Mouse (Mus musculus): Measurements from ENCODE around the gene Panx1. TPM values are rescaled to one million over a fixed set of nuclear protein-coding genes. Genes with fewer than 3 reads are reported as not detected.

The Panx1 gene
- total RNA-seq (2014; fragmentation: Nextera tagmentation) (not detected in 2 replicates), total RNA-seq (2017) (0.06 and 0.49 TPM in 2 replicates), polyA plus RNA-seq (2012) (not detected in 2 replicates)

DNA sequence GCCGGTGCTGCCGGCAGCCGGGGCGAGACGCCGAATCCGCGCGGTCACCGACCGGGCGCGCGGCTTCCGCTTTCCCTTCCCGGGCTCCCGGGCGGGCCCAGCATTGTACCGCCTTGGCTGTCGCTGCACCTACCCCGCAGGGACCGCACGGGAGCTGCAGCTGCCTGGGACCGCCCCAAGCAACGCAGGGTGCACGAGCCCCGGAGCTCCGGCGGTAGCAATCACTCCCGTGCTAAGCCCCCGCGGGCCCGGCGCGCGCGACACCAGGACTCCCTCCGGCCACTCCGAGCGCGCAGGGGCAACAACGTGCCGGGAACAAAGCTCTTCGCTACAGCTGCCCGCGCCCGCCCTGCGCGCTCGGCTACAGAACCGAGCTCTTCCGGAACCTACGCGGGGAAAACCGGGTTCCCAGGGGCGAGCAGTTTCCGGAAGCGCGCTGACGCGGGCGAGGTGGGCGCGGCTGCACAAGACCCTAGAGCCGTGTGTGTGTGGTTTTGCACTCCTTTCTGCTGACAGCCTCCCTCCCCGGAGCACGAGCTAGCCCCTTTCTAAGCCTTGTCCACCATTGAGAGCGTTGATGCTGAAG lies at the start of gene Panx1:
Panx1 (minus strand) TSS at position 395 of the 586 bp plus-strand sequence.
- no peaks in the 10 kb centered on the region for H3K36me3 ChIP-seq (replicated peaks)
- DNase-seq (ENCODE audit: low spot score) (no peak), ATAC-seq (ENCODE audit: extremely low read depth, insufficient number of reproducible peaks, low FRiP score, poor library complexity, severe bottlenecking) (no peak)
- H3K4me3 ChIP-seq (ENCODE audit: low read depth, low read length), result no peak within 1 kb of the TSS
- no peak for TF ChIP-seq GATA2 (IDR thresholded peaks at IDR 0.05; ENCODE audit: borderline replicate concordance, low read depth, low read length)
- no peak for TF ChIP-seq TAL1 (conservative IDR thresholded peaks at IDR 0.05; ENCODE audit: low read depth, low read length)
- no peak for TF ChIP-seq POLR2AphosphoS5 (IDR thresholded peaks at IDR 0.05; ENCODE audit: insufficient replicate concordance, low read depth, low read length)
- no peak for TF ChIP-seq GATA1 (IDR thresholded peaks at IDR 0.05; ENCODE audit: borderline replicate concordance, low read length)
- no peak for TF ChIP-seq CTCF (IDR thresholded peaks at IDR 0.05; ENCODE audit: low read depth, low read length)
- H3K4me1 ChIP-seq (ENCODE audit: insufficient read depth, low read depth, low read length), result no peaks in the 10 kb centered on the region
- no peaks in the 10 kb centered on the region; the same call in 1 of the 2 replicates for H3K27me3 ChIP-seq (ENCODE audit: insufficient read depth, low read length)
- no peaks in the 10 kb centered on the region for H3K9me3 ChIP-seq (replicated peaks)

DNA sequence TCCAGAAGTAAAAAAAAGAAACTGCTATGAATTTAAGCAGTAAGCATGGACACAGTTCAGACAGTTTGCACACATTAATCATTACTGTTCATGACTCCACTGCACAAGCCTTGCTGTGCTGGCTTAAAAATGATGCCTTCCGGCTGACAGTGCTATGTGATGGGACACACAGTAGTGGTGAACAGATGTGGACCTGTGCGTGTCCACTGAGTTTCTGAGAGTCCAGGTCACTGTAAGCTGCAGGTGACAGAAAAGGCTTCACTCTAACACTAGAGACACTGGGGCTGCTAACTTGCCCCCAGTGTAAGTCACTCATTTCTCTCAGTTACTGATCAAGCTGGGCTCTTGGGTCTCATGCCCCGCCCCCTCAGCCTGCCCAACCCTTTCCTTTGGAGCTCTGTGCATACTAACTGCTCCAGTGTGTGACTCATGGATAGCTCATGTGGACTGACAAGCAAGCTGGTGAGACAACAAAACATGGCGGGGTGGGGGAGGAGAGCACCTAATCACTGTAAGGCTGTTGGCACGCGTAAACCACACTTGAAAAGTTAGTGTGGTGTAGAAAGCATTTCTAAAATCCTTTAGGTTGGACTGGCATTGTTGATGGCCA lies 23.5 kb upstream of the Panx1 start:
- Histone ChIP-seq H3K9me3 (replicated peaks) (no peaks in the 10 kb centered on the region), H3K4me1 (ENCODE audit: insufficient read depth, low read depth, low read length) (no peaks in the 10 kb centered on the region), H3K36me3 (replicated peaks) (no peaks in the 10 kb centered on the region), H3K4me3 (ENCODE audit: low read depth, low read length) (no peak overlapping the region), H3K27me3 (ENCODE audit: insufficient read depth, low read length) (no peaks in the 10 kb centered on the region; the same call in 1 of the 2 replicates)
- ATAC-seq (ENCODE audit: extremely low read depth, insufficient number of reproducible peaks, low FRiP score, poor library complexity, severe bottlenecking), result no peak
- DNase-seq (ENCODE audit: low spot score), result no peak
- TF ChIP-seq CTCF (IDR thresholded peaks at IDR 0.05; ENCODE audit: low read depth, low read length) (no peak), POLR2AphosphoS5 (IDR thresholded peaks at IDR 0.05; ENCODE audit: insufficient replicate concordance, low read depth, low read length) (no peak), GATA2 (IDR thresholded peaks at IDR 0.05; ENCODE audit: borderline replicate concordance, low read depth, low read length) (no peak)

DNA sequence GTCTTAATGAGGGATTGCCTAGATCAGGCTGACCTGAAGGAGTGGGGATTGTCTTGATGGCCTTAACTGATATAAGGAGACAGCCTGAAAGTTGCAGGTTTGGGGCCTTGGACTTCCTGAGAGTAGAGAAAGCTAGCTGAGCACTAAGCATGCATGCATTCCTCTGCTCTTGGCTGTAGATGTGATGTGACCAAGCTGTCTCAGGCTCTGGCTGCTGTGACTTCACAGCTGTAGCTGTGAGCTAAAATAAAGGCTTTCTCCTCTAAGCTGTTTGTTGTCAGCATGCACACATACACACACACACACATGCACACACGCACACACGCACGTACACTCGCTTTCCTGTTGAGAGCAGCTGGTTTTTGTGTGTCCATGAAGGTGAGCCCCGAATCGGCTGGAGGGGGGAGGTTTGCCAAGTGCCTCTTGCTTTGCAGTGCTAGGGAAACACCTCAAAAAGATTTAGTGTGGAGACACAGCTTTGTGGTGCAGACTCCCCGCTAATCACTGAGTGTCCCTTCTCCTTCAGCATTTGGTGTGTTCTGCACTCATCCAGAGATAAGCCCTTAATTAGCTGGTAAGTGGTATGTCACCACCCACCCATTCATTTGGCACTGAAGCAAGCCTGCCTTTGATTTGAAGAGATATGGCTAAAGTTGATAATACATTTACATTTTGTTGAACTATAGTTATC lies 22.9 kb upstream of the Panx1 start:
- no peak for ATAC-seq (ENCODE audit: extremely low read depth, insufficient number of reproducible peaks, low FRiP score, poor library complexity, severe bottlenecking)
- H3K27me3 ChIP-seq (ENCODE audit: insufficient read depth, low read length), result no peaks in the 10 kb centered on the region; the same call in 1 of the 2 replicates
- no peak for DNase-seq (ENCODE audit: low spot score)
- no peaks in the 10 kb centered on the region for H3K9me3 ChIP-seq (replicated peaks)
- H3K4me3 ChIP-seq (ENCODE audit: low read depth, low read length), result no peak overlapping the region
- no peaks in the 10 kb centered on the region for H3K4me1 ChIP-seq (ENCODE audit: insufficient read depth, low read depth, low read length)
- no peaks in the 10 kb centered on the region for H3K36me3 ChIP-seq (replicated peaks)
- TF ChIP-seq CTCF (IDR thresholded peaks at IDR 0.05; ENCODE audit: low read depth, low read length) (no peak), TAL1 (conservative IDR thresholded peaks at IDR 0.05; ENCODE audit: low read depth, low read length) (no peak), POLR2AphosphoS5 (IDR thresholded peaks at IDR 0.05; ENCODE audit: insufficient replicate concordance, low read depth, low read length) (no peak), GATA1 (IDR thresholded peaks at IDR 0.05; ENCODE audit: borderline replicate concordance, low read length) (no peak), GATA2 (IDR thresholded peaks at IDR 0.05; ENCODE audit: borderline replicate concordance, low read depth, low read length) (no peak)

DNA sequence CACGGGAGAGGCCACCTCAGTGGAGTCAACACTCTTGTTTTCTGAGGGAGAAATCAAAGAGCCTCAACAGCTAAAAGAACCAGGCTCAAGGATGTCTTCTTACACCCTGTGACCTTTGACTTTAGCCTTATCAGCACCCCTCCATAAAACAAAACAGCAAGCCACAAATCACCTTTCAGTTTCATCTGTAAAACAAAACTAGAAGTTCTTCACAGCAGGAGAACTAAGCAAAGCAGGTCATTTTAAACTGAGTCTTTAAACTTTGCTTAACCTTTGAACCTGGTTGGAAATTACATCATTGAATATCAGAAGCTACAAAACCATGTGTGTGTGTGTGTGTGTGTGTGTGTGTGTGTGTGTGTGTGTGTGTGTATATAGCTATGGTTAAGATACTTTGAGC lies 18.9 kb upstream of the Panx1 start:
- Histone ChIP-seq H3K27me3 (ENCODE audit: insufficient read depth, low read length) (no peaks in the 10 kb centered on the region; the same call in 1 of the 2 replicates), H3K4me3 (ENCODE audit: low read depth, low read length) (no peak overlapping the region), H3K4me1 (ENCODE audit: insufficient read depth, low read depth, low read length) (no peaks in the 10 kb centered on the region), H3K36me3 (replicated peaks) (no peaks in the 10 kb centered on the region), H3K9me3 (replicated peaks) (no peaks in the 10 kb centered on the region)
- no peak for DNase-seq (ENCODE audit: low spot score)
- TF ChIP-seq GATA1 (IDR thresholded peaks at IDR 0.05; ENCODE audit: borderline replicate concordance, low read length) (no peak), POLR2AphosphoS5 (IDR thresholded peaks at IDR 0.05; ENCODE audit: insufficient replicate concordance, low read depth, low read length) (no peak), TAL1 (conservative IDR thresholded peaks at IDR 0.05; ENCODE audit: low read depth, low read length) (no peak), GATA2 (IDR thresholded peaks at IDR 0.05; ENCODE audit: borderline replicate concordance, low read depth, low read length) (no peak), CTCF (IDR thresholded peaks at IDR 0.05; ENCODE audit: low read depth, low read length) (no peak)
- no peak for ATAC-seq (ENCODE audit: extremely low read depth, insufficient number of reproducible peaks, low FRiP score, poor library complexity, severe bottlenecking)

DNA sequence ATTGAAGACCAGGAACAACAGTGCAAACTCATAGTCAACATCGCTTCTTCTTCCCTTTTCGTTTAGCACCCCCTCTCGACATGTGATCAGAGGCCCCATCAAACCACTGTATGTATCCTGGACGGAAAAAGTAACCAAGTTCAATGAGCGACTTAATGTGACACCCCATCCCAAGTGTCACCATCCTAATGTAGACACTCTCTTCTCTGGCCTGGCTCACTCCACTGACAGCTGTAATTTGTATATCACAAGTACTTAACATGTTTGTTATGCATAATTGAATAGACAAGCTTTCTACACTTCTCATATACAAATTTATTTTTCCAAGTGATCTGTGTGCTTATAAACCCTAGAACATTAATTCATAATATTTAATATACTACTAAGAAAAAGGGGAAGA lies 15.6 kb upstream of the Panx1 start:
- TF ChIP-seq CTCF (IDR thresholded peaks at IDR 0.05; ENCODE audit: low read depth, low read length), result no peak
- no peak for TF ChIP-seq TAL1 (conservative IDR thresholded peaks at IDR 0.05; ENCODE audit: low read depth, low read length)
- TF ChIP-seq GATA1 (IDR thresholded peaks at IDR 0.05; ENCODE audit: borderline replicate concordance, low read length), result no peak
- TF ChIP-seq POLR2AphosphoS5 (IDR thresholded peaks at IDR 0.05; ENCODE audit: insufficient replicate concordance, low read depth, low read length), result no peak
- TF ChIP-seq GATA2 (IDR thresholded peaks at IDR 0.05; ENCODE audit: borderline replicate concordance, low read depth, low read length), result no peak
- Histone ChIP-seq H3K9me3 (replicated peaks) (no peaks in the 10 kb centered on the region), H3K4me1 (ENCODE audit: insufficient read depth, low read depth, low read length) (no peaks in the 10 kb centered on the region), H3K27me3 (ENCODE audit: insufficient read depth, low read length) (no peaks in the 10 kb centered on the region), H3K4me3 (ENCODE audit: low read depth, low read length) (no peak overlapping the region), H3K36me3 (replicated peaks) (no peaks in the 10 kb centered on the region)
- DNase-seq (ENCODE audit: low spot score), result no peak
- no peak for ATAC-seq (ENCODE audit: extremely low read depth, insufficient number of reproducible peaks, low FRiP score, poor library complexity, severe bottlenecking)

DNA sequence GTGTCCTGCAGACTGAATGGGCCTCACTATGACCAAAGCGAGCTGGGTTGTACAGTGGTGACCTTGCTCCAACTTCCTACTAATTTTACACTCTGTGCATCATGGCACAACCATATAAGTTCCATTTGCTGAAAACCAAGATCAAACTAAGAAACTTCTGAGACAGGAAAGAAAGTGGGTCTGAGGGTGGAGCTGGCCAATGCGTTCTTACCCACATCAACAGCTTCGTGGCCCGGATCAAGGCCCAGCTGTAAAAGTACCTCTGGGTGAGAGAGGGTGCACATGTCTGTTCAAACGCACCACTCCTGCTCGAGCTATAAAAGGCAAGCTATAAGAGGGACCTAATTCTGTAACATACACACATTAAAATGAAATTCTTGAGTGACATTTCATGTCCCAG lies 14.7 kb upstream of the Panx1 start:
- ATAC-seq (ENCODE audit: extremely low read depth, insufficient number of reproducible peaks, low FRiP score, poor library complexity, severe bottlenecking) (no peak), DNase-seq (ENCODE audit: low spot score) (no peak)
- no peaks in the 10 kb centered on the region for H3K27me3 ChIP-seq (ENCODE audit: insufficient read depth, low read length)
- TF ChIP-seq POLR2AphosphoS5 (IDR thresholded peaks at IDR 0.05; ENCODE audit: insufficient replicate concordance, low read depth, low read length) (no peak), CTCF (IDR thresholded peaks at IDR 0.05; ENCODE audit: low read depth, low read length) (no peak), TAL1 (conservative IDR thresholded peaks at IDR 0.05; ENCODE audit: low read depth, low read length) (no peak), GATA2 (IDR thresholded peaks at IDR 0.05; ENCODE audit: borderline replicate concordance, low read depth, low read length) (no peak), GATA1 (IDR thresholded peaks at IDR 0.05; ENCODE audit: borderline replicate concordance, low read length) (no peak)
- no peaks in the 10 kb centered on the region for H3K9me3 ChIP-seq (replicated peaks)
- no peaks in the 10 kb centered on the region for H3K4me1 ChIP-seq (ENCODE audit: insufficient read depth, low read depth, low read length)
- no peaks in the 10 kb centered on the region for H3K36me3 ChIP-seq (replicated peaks)
- H3K4me3 ChIP-seq (ENCODE audit: low read depth, low read length), result no peak overlapping the region

Data from G1E (cell line).